In genomic region chr10:43042591-43043327, GRCm38 (mm10) we compare ENCODE assay signal across 9 mouse cellular contexts.
DNase-seq lines count a peak whose midpoint lies in the region; ATAC-seq and TF ChIP-seq lines count a peak whose summit lies in the region.
"Had no signal": no experiment of that assay in that cellular context is flagged by ENCODE, and none has a peak within 500 bp of the region (broad histone marks: within the 10 kb centered on the region; RNA-seq: fewer than 3 reads in every experiment).

No protein-coding gene starts in this region.

- no peak for DNase-seq in layer of hippocampus, adult 2 months (ENCODE audit: low spot score in 2 of 2)
- DNase-seq in layer of hippocampus, adult 18-20 months (ENCODE audit: low spot score in 2 of 2): no peak
- no peak for DNase-seq in hindbrain, postnatal 0 days (ENCODE audit: low spot score)
- no peak for DNase-seq in liver, embryonic 11.5 days (ENCODE audit: low spot score)
- no peak for DNase-seq in cerebellum, postnatal 10 days

- H3K36me3 ChIP-seq in forebrain, embryonic 12.5 days (replicated peaks): no peaks in the 10 kb centered on the region
- no peaks in the 10 kb centered on the region for H3K36me3 ChIP-seq in hindbrain, postnatal 0 days (ENCODE audit: insufficient read depth, low read length)
- 0 out of 2 replicates have a peak, but pooled peaks cover 5% of the 10 kb centered on the region for H3K36me3 ChIP-seq in neural tube, embryonic 13.5 days
- H3K36me3 ChIP-seq in liver, embryonic 11.5 days (ENCODE audit: control insufficient read depth, insufficient read depth, low read length): no peaks in the 10 kb centered on the region
- H3K36me3 ChIP-seq: G1E had no signal

- H3K4me2 ChIP-seq in forebrain, embryonic 12.5 days: no peak overlapping the region
- H3K4me2 ChIP-seq in hindbrain, postnatal 0 days (ENCODE audit: low read depth, low read length): no peak overlapping the region
- H3K4me2 ChIP-seq in neural tube, embryonic 13.5 days: no peak overlapping the region; the same call in 1 of the 2 replicates
- H3K4me2 ChIP-seq in liver, embryonic 11.5 days: no peak overlapping the region

- peaks cover 3% of the 10 kb centered on the region; the same call in 1 of the 2 replicates for H3K9me3 ChIP-seq in forebrain, embryonic 12.5 days
- H3K9me3 ChIP-seq in hindbrain, postnatal 0 days (ENCODE audit: low read length): no peaks in the 10 kb centered on the region
- no peaks in the 10 kb centered on the region for H3K9me3 ChIP-seq in neural tube, embryonic 13.5 days
- no peaks in the 10 kb centered on the region for H3K9me3 ChIP-seq in liver, embryonic 11.5 days (ENCODE audit: control insufficient read depth, low read length)
- H3K9me3 ChIP-seq: G1E had no signal

- TF ChIP-seq CTCF in layer of hippocampus, adult 2 months (conservative IDR thresholded peaks at IDR 0.05): no peak
- TF ChIP-seq CTCF in hindbrain, postnatal 0 days (IDR thresholded peaks at IDR 0.05; ENCODE audit: low read depth): no peak

- H3K4me1 ChIP-seq in forebrain, embryonic 12.5 days: peaks cover 29% of the 10 kb centered on the region
- H3K4me1 ChIP-seq in hindbrain, postnatal 0 days (ENCODE audit: insufficient read depth, low read length): peaks cover 18% of the 10 kb centered on the region
- H3K4me1 ChIP-seq in neural tube, embryonic 13.5 days (replicated peaks): peaks cover 35% of the 10 kb centered on the region
- peaks cover 5% of the 10 kb centered on the region for H3K4me1 ChIP-seq in liver, embryonic 11.5 days (replicated peaks; ENCODE audit: control insufficient read depth, insufficient read depth, low read length)

- WGBS in forebrain, embryonic 12.5 days: 27% methylated on average over 10 of the region's 10 CpGs
- WGBS in hindbrain, postnatal 0 days: 18% methylated on average over 10 of the region's 10 CpGs
- WGBS in neural tube, embryonic 13.5 days: 23% methylated on average over 10 of the region's 10 CpGs
- WGBS in liver, embryonic 11.5 days: 63% methylated on average over 10 of the region's 10 CpGs

- H3K4me3 ChIP-seq in layer of hippocampus, adult 2 months: no peak overlapping the region
- no peak overlapping the region for H3K4me3 ChIP-seq in forebrain, embryonic 12.5 days (replicated peaks)
- no peak overlapping the region for H3K4me3 ChIP-seq in hindbrain, postnatal 0 days (ENCODE audit: low read length)
- no peak overlapping the region for H3K4me3 ChIP-seq in neural tube, embryonic 13.5 days
- H3K4me3 ChIP-seq in liver, embryonic 11.5 days (ENCODE audit: low read depth, low read length): no peak overlapping the region

- no peak for ATAC-seq in forebrain, embryonic 12.5 days (ENCODE audit: low FRiP score)
- 0 out of 2 replicates have a peak, but pooled peaks have one; percentile 11 for ATAC-seq in hindbrain, postnatal 0 days
- ATAC-seq in neural tube, embryonic 13.5 days (ENCODE audit: low read depth): peak; percentile 52; the same call in 1 of the 2 replicates
- no peak for ATAC-seq in liver, embryonic 11.5 days (replicated peaks; ENCODE audit: low FRiP score)
- ATAC-seq in monocyte, adult 5-6 weeks (replicated peaks; ENCODE audit: insufficient number of reproducible peaks, low FRiP score, low TSS enrichment, poor library complexity, severe bottlenecking): no peak

- H3K27ac ChIP-seq in layer of hippocampus, adult 2 months: peak overlapping the region; percentile 68
- peak overlapping the region; percentile 72 for H3K27ac ChIP-seq in forebrain, embryonic 12.5 days
- peak overlapping the region; percentile 70 for H3K27ac ChIP-seq in hindbrain, postnatal 0 days
- peak overlapping the region; percentile 84 for H3K27ac ChIP-seq in neural tube, embryonic 13.5 days (replicated peaks)
- H3K27ac ChIP-seq in liver, embryonic 11.5 days (ENCODE audit: low read depth, low read length): no peak overlapping the region; the same call in 1 of the 2 replicates

- H3K9ac ChIP-seq in forebrain, embryonic 12.5 days: no peak overlapping the region
- H3K9ac ChIP-seq in hindbrain, postnatal 0 days (replicated peaks; ENCODE audit: low read length): no peak overlapping the region
- peak overlapping the region; percentile 45 for H3K9ac ChIP-seq in neural tube, embryonic 13.5 days
- no peak overlapping the region for H3K9ac ChIP-seq in liver, embryonic 11.5 days (ENCODE audit: low read depth, low read length)

- H3K27me3 ChIP-seq in forebrain, embryonic 12.5 days: 0 out of 2 replicates have a peak, but pooled peaks cover 3% of the 10 kb centered on the region
- H3K27me3 ChIP-seq in hindbrain, postnatal 0 days (ENCODE audit: insufficient read depth, low read length): no peaks in the 10 kb centered on the region
- H3K27me3 ChIP-seq in neural tube, embryonic 13.5 days: no peaks in the 10 kb centered on the region
- H3K27me3 ChIP-seq in liver, embryonic 11.5 days (replicated peaks; ENCODE audit: control insufficient read depth, insufficient read depth, low read length): no peaks in the 10 kb centered on the region

Comparison
In these comparisons a context has a peak if more than half of its experiments do, and no peak if none do; other contexts are left out.
1. ATAC-seq: peak in hindbrain, postnatal 0 days (single experiment) and neural tube, embryonic 13.5 days (single experiment); none in forebrain, embryonic 12.5 days (single experiment), liver, embryonic 11.5 days (single experiment) and monocyte, adult 5-6 weeks (single experiment).